Mouse (Mus musculus) testis, adult 2 months (tissue): ENCODE data around the gene Sorcs3. TPM values are rescaled to one million over a fixed set of nuclear protein-coding genes. Genes with fewer than 3 reads are reported as not detected.

Experiments used
- H3K27ac ChIP-seq: fragments of 200-500 bp; 2 replicates; pipeline ENCODE4 v1.5.1; 2012; ENCODE audit warnings: low read depth, low read length; ENCODE audit not compliant: control insufficient read depth, insufficient read depth
- H3K27me3 ChIP-seq: fragments of 200-500 bp; 2 replicates; pipeline ENCODE4 v1.6.1; 2012; ENCODE audit warnings: mild to moderate bottlenecking, low read length, moderate library complexity; ENCODE audit not compliant: control insufficient read depth, insufficient read depth
- H3K36me3 ChIP-seq: fragments of 200-500 bp; 2 replicates; pipeline ENCODE4 v1.6.1; 2012; ENCODE audit warnings: mild to moderate bottlenecking, low read length; ENCODE audit not compliant: control insufficient read depth, insufficient read depth
- H3K4me1 ChIP-seq: fragments of 200-500 bp; 2 replicates; pipeline ENCODE4 v1.6.1; 2012; ENCODE audit warnings: low read length; ENCODE audit not compliant: control insufficient read depth, insufficient read depth
- H3K4me3 ChIP-seq: fragments of 200-500 bp; 2 replicates; pipeline ENCODE4 v1.5.1; 2012; ENCODE audit warnings: low read depth, mild to moderate bottlenecking, low read length, moderate library complexity, mixed read lengths; ENCODE audit not compliant: control insufficient read depth
- CTCF ChIP-seq: fragments of 200-500 bp; IDR thresholded peaks from 2 replicates; pipeline ENCODE4 v1.5.1; 2012; ENCODE audit warnings: low read depth, mild to moderate bottlenecking, inconsistent platforms, low read length, moderate library complexity; ENCODE audit not compliant: control insufficient read depth, insufficient read depth, insufficient replicate concordance
- POLR2A ChIP-seq: fragments of 200-500 bp; IDR thresholded peaks from 2 replicates; pipeline ENCODE4 v1.6.1; 2012; ENCODE audit warnings: low read depth, mild to moderate bottlenecking, inconsistent platforms, low read length, moderate library complexity; ENCODE audit not compliant: control insufficient read depth
- polyA plus RNA-seq: library from polyadenylated mRNA; depleted of rRNA; stranded (reverse); fragments of >200 nt; gene quantifications from 2 replicates; pipeline ENCODE4 v1.2.3, GENCODE M21; 2012

Gene Sorcs3
- polyA plus RNA-seq, 1 experiment: 0.22 TPM

GRCm38 (mm10) chr19:48438450-48438849, 232.6 kb downstream of the Sorcs3 start:
- no peaks in the 10 kb centered on the region for H3K4me1 ChIP-seq
- no peak overlapping the region for H3K4me3 ChIP-seq
- H3K27me3 ChIP-seq: no peaks in the 10 kb centered on the region
- TF ChIP-seq CTCF: no peak
- TF ChIP-seq POLR2A: no peak
- H3K27ac ChIP-seq: no peak overlapping the region
- no peaks in the 10 kb centered on the region for H3K36me3 ChIP-seq

- Histone ChIP-seq H3K4me3 (no peak overlapping the region), H3K27ac (no peak overlapping the region), H3K27me3 (no peaks in the 10 kb centered on the region), H3K36me3 (no peaks in the 10 kb centered on the region), H3K4me1 (no peaks in the 10 kb centered on the region)
- no peak for TF ChIP-seq CTCF
- no peak for TF ChIP-seq POLR2A
Measured at GRCm38 (mm10) chr19:48461141-48461540, 255.3 kb downstream of the Sorcs3 start.

GRCm38 (mm10) chr19:48462426-48462825, 256.6 kb downstream of the Sorcs3 start:
- Histone ChIP-seq H3K27me3 (no peaks in the 10 kb centered on the region), H3K27ac (no peak overlapping the region), H3K4me3 (no peak overlapping the region), H3K36me3 (no peaks in the 10 kb centered on the region), H3K4me1 (no peaks in the 10 kb centered on the region)
- TF ChIP-seq POLR2A (no peak), CTCF (no peak)

- Histone ChIP-seq H3K36me3 (no peaks in the 10 kb centered on the region), H3K27ac (no peak overlapping the region), H3K4me3 (no peak overlapping the region), H3K4me1 (no peaks in the 10 kb centered on the region), H3K27me3 (no peaks in the 10 kb centered on the region)
- TF ChIP-seq CTCF (no peak), POLR2A (no peak)
Measured at GRCm38 (mm10) chr19:48463494-48463893, 257.7 kb downstream of the Sorcs3 start.

- Histone ChIP-seq H3K4me1 (no peaks in the 10 kb centered on the region), H3K4me3 (no peak overlapping the region), H3K36me3 (no peaks in the 10 kb centered on the region), H3K27me3 (no peaks in the 10 kb centered on the region), H3K27ac (no peak overlapping the region)
- TF ChIP-seq CTCF: no peak
- TF ChIP-seq POLR2A: no peak
Measured at GRCm38 (mm10) chr19:48467471-48467870, 261.6 kb downstream of the Sorcs3 start.

- no peaks in the 10 kb centered on the region for H3K4me1 ChIP-seq
- H3K4me3 ChIP-seq: no peak overlapping the region
- H3K27ac ChIP-seq: no peak overlapping the region
- no peak for TF ChIP-seq POLR2A
- no peak for TF ChIP-seq CTCF
- H3K27me3 ChIP-seq: no peaks in the 10 kb centered on the region
- no peaks in the 10 kb centered on the region for H3K36me3 ChIP-seq
Measured at GRCm38 (mm10) chr19:48469791-48470410, 264.1 kb downstream of the Sorcs3 start.

- TF ChIP-seq POLR2A: no peak
- no peak overlapping the region for H3K27ac ChIP-seq
- no peaks in the 10 kb centered on the region for H3K4me1 ChIP-seq
- H3K36me3 ChIP-seq: no peaks in the 10 kb centered on the region
- no peaks in the 10 kb centered on the region for H3K27me3 ChIP-seq
- H3K4me3 ChIP-seq: no peak overlapping the region
Measured at GRCm38 (mm10) chr19:48471927-48472326, 266.1 kb downstream of the Sorcs3 start.

GRCm38 (mm10) chr19:48475784-48476410, 270.1 kb downstream of the Sorcs3 start:
- no peaks in the 10 kb centered on the region for H3K36me3 ChIP-seq

More at GRCm38 (mm10) chr19:48475784-48476410, 270.1 kb downstream of the Sorcs3 start:
- Histone ChIP-seq H3K27ac (no peak overlapping the region), H3K4me1 (no peaks in the 10 kb centered on the region), H3K27me3 (no peaks in the 10 kb centered on the region), H3K4me3 (no peak overlapping the region)
- TF ChIP-seq CTCF (no peak), POLR2A (no peak)
